Mouse (Mus musculus) cerebellum, postnatal 25 days (tissue): ENCODE measurements around the gene Lcmt2.

Experiments used
- DNase-seq, 2 experiments: peaks; one replicate each; pipeline ENCODE4 v3.0.0; 2021; ENCODE audit warnings: mixed read lengths in 2 of 2

Lcmt2 gene

GRCm38 (mm10) chr2:121109695-121110094 is 30.8 kb downstream of the Lcmt2 start, which contains the start of gene Tgm7:
Tgm7 (minus strand) TSS chr2:121109795.
- DNase-seq = no peak

- DNase-seq = no peak
Measured at GRCm38 (mm10) chr2:121105940-121106339, 34.5 kb downstream of the Lcmt2 start.

DNA sequence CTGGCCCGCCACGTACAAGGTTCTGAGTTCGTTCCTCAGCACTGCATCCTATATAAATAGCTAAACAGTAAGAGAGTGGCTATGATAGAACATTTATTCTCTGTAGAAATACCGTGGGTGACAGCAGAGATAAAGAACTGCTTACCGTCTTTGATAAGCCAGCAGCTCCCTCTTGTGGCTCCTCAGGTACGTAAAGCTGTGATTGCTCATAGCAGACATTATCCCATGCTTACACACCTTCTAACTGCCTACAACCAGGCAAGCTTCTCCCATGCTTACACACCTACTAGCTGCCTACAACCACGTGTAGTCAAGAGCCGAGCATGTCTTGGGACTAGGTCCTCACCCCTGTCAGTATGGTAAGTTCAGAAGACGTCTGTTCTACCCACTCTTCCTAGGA is 38.4 kb downstream of the Lcmt2 start:
- peak; percentile 76 to 88 for DNase-seq

- DNase-seq = no peak
Measured at GRCm38 (mm10) chr2:121089751-121090150, 50.7 kb downstream of the Lcmt2 start.

- DNase-seq = no peak
Measured at GRCm38 (mm10) chr2:121088507-121088906, 51.9 kb downstream of the Lcmt2 start.

DNA sequence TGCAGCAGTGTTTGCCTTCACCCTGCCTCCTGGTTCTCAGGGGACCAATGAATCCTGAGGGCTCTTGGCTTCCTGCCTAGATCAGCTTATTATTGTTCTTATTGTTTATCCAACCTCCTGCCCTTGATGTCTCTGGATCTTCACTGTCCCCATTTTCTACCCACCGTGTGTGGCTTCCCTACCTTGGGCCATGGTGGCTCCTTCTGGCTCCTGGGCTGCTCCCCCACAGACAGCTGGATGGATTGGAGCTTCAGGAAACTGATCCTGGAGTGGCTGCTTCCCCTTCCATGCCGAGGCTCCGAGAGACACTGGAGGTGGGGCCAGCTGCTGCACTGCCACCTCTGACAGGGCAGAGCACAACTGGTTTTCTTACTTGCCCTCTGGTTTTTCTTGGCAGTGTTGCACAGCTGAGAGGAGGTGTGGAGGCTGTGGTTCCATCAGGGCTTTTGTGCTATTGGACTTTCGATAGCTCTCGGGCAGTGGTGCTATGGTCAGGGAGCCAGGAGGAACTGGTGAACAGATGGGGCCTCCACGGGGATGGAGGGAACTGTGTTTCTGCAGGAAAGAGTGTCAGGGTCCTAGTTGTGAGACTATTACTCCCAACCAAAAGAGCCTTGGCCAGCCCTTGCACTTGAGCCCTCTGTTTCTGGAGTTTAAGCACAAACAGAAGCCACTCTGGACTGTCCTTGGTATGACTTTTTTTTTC is 54.8 kb downstream of the Lcmt2 start, which contains the start of gene Tgm5:
TSS of gene Tgm5 (minus strand) at position 362 of the 706 bp plus-strand sequence.
- peak; percentile 74 to 76 for DNase-seq

GRCm38 (mm10) chr2:121082626-121083025 is 57.8 kb downstream of the Lcmt2 start:
- DNase-seq = no peak
